Mouse (Mus musculus) heart, postnatal 0 days (tissue): ENCODE measurements around the gene Col25a1. TPM values are rescaled to one million over a fixed set of nuclear protein-coding genes. Genes with fewer than 3 reads are reported as not detected.

Source experiments
- ATAC-seq: fragments of 200-750 bp; cut with Nextera tagmentation; 2 replicates; pipeline ENCODE4 v1.8.0; 2017; ENCODE audit warnings: low read depth, moderate number of reproducible peaks, moderate library complexity; ENCODE audit not compliant: insufficient read depth
- DNase-seq: peaks from one replicate; pipeline ENCODE4 v3.0.0-alpha.2; 2016; ENCODE audit warnings: low spot score
- H3K27ac ChIP-seq: fragments of 300-500 bp; sonication (generic); 2 replicates; pipeline ENCODE4 v1.5.1; 2014; ENCODE audit warnings: low read depth, mild to moderate bottlenecking
- H3K27me3 ChIP-seq: fragments of 300-500 bp; sonication (generic); 2 replicates; pipeline ENCODE4 v1.6.1; 2014; ENCODE audit warnings: low read length, mixed read lengths; ENCODE audit not compliant: control insufficient read depth, insufficient read depth
- H3K36me3 ChIP-seq: fragments of 300-500 bp; sonication (generic); replicated peaks from 2 replicates; pipeline ENCODE4 v1.6.1; 2014; ENCODE audit warnings: low read length, mixed read lengths; ENCODE audit not compliant: control insufficient read depth, insufficient read depth
- H3K4me1 ChIP-seq: fragments of 300-500 bp; sonication (generic); 2 replicates; pipeline ENCODE4 v1.6.1; 2014; ENCODE audit warnings: antibody characterized with exemption; ENCODE audit not compliant: control insufficient read depth, insufficient read depth
- H3K4me2 ChIP-seq: fragments of 300-500 bp; sonication (generic); 2 replicates; pipeline ENCODE4 v1.6.1; 2014; ENCODE audit warnings: low read depth, mild to moderate bottlenecking, low read length, moderate library complexity
- H3K4me3 ChIP-seq: fragments of 300-500 bp; sonication (generic); 2 replicates; pipeline ENCODE4 v1.5.1; 2014; ENCODE audit warnings: low read depth, low read length
- H3K9ac ChIP-seq: fragments of 300-500 bp; sonication (generic); replicated peaks from 2 replicates; pipeline ENCODE4 v1.6.1; 2014; ENCODE audit warnings: low read depth, low read length, mixed read lengths
- H3K9me3 ChIP-seq: fragments of 300-500 bp; sonication (generic); replicated peaks from 2 replicates; pipeline ENCODE4 v1.6.1; 2016; ENCODE audit warnings: low read length; ENCODE audit not compliant: control insufficient read depth
- CTCF ChIP-seq: IDR thresholded peaks from 2 replicates; pipeline ENCODE4 v1.5.1; 2016; ENCODE audit warnings: antibody characterized with exemption, control low read depth, low read depth
- EP300 ChIP-seq: IDR thresholded peaks from 2 replicates; pipeline ENCODE4 v1.6.1; 2016; ENCODE audit warnings: antibody characterized with exemption, low read depth
- WGBS: fragments of 180-500 bp; shearing (Covaris S2); extraction: QIAGEN DNeasy Blood & Tissue Kit; methylation state at CpG from one replicate; pipeline ENCODE4 v1.1.7; 2014; 5-methylcytosine and 5-hydroxymethylcytosine counted together
- polyA plus RNA-seq: library from polyadenylated mRNA; unstranded; fragments of >200 nt; fragmentation: Nextera tagmentation; extraction: Ambion mirVana; gene quantifications from 2 replicates; pipeline ENCODE4 v1.2.1, GENCODE M21; 2015
- total RNA-seq: library from RNA; depleted of rRNA; stranded (reverse); fragments of >200 nt; gene quantifications from 2 replicates; pipeline ENCODE4 v1.2.3, GENCODE M21; 2014; ENCODE audit warnings: low replicate concordance

Gene Col25a1
- total and polyA plus RNA-seq, 2 experiments from 2014 or later, result 0.67 to 0.92 TPM

DNA sequence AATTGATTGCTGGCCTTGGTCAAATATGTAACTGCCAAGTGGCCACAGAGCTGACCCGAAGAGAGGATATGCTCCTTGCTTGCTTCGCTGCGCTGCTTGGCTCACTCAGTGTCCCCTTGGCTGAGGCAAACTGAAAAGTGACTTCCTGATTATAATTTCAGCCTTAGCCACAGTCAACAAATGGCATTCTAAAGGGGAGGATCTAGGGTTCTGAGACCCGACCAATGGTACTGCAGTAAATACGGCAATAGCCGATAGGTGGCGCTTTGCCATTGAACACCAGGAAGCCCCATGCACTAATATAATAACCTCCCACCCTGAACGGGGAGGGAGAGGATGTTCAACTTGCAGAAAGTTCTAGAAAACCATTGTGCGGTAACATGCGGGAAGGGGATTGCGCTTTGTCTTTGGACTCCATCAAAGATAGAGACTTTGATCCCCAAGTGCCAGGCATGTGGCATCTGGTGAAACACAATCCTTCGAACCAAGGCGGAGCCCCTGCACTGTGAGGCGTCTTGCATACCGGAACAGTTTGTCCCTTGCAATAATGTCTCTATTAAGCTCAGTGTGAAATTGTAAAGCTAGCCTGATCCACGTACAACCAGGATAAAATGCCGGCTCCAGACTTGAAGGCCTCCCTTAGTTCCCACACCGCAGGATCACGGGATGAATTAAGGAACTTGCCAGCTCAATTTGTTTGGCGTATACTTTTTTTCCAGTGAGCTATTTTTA is 363.5 kb downstream of the Col25a1 start:
- Histone ChIP-seq H3K4me3 (no peak overlapping the region), H3K9me3 (no peaks in the 10 kb centered on the region), H3K36me3 (no peaks in the 10 kb centered on the region), H3K4me1 (no peaks in the 10 kb centered on the region), H3K27me3 (no peaks in the 10 kb centered on the region; the same call in 1 of the 2 replicates), H3K27ac (no peak overlapping the region), H3K9ac (no peak overlapping the region), H3K4me2 (no peak overlapping the region)
- no peak for ATAC-seq
- no peak for DNase-seq
- 70% methylated on average over 20 of the region's 20 CpGs for WGBS
- TF ChIP-seq EP300 (no peak), CTCF (no peak)

DNA sequence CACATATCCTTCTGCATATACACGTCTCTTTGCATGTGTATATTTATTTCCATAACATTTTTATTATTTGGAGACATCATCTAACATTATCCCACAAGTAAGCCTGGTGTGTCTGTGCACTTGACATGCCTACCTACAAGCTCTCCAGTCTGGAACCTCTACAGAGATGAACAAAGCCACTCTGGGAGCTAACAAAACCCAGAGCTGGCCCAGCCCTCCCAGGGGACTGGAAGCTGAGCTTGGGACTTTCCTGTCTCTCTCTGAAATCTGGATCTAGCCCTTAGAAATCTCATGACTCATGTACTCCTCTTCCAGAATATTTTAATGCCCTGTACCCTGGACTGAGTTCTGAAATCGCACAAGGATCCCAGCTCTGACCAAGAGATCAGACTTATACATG is 365.7 kb downstream of the Col25a1 start:
- no peak overlapping the region for H3K9ac ChIP-seq
- H3K4me3 ChIP-seq, result no peak overlapping the region
- H3K9me3 ChIP-seq, result no peaks in the 10 kb centered on the region
- no peak overlapping the region for H3K4me2 ChIP-seq
- H3K36me3 ChIP-seq, result no peaks in the 10 kb centered on the region
- H3K4me1 ChIP-seq, result no peaks in the 10 kb centered on the region
- TF ChIP-seq CTCF (no peak), EP300 (no peak)
- H3K27ac ChIP-seq, result no peak overlapping the region
- WGBS, result 80% methylated on average over 2 of the region's 2 CpGs
- DNase-seq (no peak), ATAC-seq (no peak)
- no peaks in the 10 kb centered on the region; the same call in 1 of the 2 replicates for H3K27me3 ChIP-seq

DNA sequence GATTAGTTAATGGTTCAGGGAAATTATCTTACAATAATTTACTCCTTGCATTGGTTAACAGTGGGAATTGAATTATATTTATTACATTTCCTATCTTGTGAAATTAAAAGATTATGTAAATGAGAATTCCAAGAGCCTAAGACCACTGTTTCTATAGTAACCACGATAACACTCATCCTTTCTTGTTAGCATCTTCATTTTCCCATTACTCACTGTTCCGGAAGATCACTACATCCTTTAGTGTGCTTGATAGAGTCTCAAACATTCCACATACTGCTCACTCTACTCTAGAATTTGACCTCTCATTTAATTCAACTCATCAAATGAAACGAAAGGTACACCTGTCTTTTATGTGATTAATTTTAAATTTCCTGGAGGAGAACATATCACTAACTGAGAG is 370.4 kb downstream of the Col25a1 start:
- DNase-seq (no peak), ATAC-seq (no peak)
- Histone ChIP-seq H3K9me3 (no peaks in the 10 kb centered on the region), H3K4me2 (no peak overlapping the region), H3K4me3 (no peak overlapping the region), H3K4me1 (no peaks in the 10 kb centered on the region), H3K9ac (no peak overlapping the region), H3K27me3 (no peaks in the 10 kb centered on the region), H3K27ac (no peak overlapping the region), H3K36me3 (no peaks in the 10 kb centered on the region)
- TF ChIP-seq CTCF, result no peak
- no peak for TF ChIP-seq EP300
- WGBS, result 75% methylated on average over 3 of the region's 3 CpGs

DNA sequence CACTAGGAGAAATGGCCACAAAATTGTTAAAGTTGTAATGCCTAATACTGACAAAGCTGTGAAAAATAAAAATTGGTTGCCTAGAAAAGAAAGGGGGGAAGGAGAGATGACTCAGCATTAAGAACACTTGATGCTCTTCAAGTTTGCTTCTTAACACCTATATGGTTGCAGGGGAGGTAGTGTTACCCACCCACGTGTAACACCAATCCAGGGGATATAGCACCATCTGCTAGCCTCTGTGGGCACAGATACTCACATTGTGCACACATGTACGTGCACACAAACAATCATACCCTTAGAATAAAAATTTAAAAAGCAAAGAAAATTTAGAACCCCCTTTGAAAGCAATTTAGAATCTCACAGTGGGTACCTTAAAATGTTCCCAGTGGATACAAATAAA is 377.0 kb downstream of the Col25a1 start:
- ATAC-seq, result no peak
- no peak for DNase-seq
- H3K4me3 ChIP-seq, result no peak overlapping the region
- WGBS, result 67% methylated on average over 2 of the region's 2 CpGs
- no peak for TF ChIP-seq CTCF
- no peak for TF ChIP-seq EP300
- no peak overlapping the region for H3K4me2 ChIP-seq
- H3K27ac ChIP-seq, result no peak overlapping the region
- no peak overlapping the region for H3K9ac ChIP-seq
- H3K27me3 ChIP-seq, result no peaks in the 10 kb centered on the region
- H3K9me3 ChIP-seq, result no peaks in the 10 kb centered on the region
- H3K4me1 ChIP-seq, result no peaks in the 10 kb centered on the region
- H3K36me3 ChIP-seq, result no peaks in the 10 kb centered on the region

DNA sequence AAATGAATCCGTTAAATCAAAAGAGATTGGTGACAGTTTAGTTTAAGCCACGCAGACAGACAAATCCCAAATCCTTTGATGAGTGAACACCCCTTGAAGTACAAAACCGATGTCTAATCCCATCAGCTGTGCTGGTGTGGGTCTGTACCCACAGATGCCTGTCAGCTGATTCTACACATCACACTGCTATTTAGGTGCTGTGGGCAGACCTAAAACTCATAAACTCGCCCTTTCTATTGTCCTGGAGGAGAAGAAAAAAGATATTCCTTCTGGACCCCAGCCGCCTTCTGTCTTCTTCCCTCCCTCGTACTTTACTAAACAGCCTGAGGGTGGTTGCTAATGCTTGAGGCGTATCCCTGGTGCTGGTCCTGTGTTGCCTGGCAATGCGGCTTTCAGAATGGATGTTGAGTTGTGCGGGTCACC is 387.2 kb downstream of the Col25a1 start:
- ATAC-seq (no peak), DNase-seq (no peak)
- TF ChIP-seq EP300, result no peak
- Histone ChIP-seq H3K4me3 (no peak overlapping the region), H3K9me3 (no peaks in the 10 kb centered on the region), H3K27ac (no peak overlapping the region), H3K9ac (no peak overlapping the region), H3K36me3 (no peaks in the 10 kb centered on the region), H3K4me2 (no peak overlapping the region), H3K27me3 (no peaks in the 10 kb centered on the region), H3K4me1 (no peaks in the 10 kb centered on the region)
- WGBS, result 82% methylated on average over 9 of the region's 9 CpGs
